Mouse (Mus musculus) hindbrain, embryonic 15.5 days (tissue): ENCODE data around the gene Fancd2. TPM values are rescaled to one million over a fixed set of nuclear protein-coding genes. Genes with fewer than 3 reads are reported as not detected.

Source experiments
- ATAC-seq: fragments of 200-750 bp; cut with Nextera tagmentation; 2 replicates; pipeline ENCODE4 v1.8.0; 2017; ENCODE audit warnings: low read depth, moderate number of reproducible peaks, moderate TSS enrichment; ENCODE audit not compliant: low FRiP score
- H3K27ac ChIP-seq: fragments of 300-500 bp; sonication (generic); replicated peaks from 2 replicates; pipeline ENCODE4 v1.5.1; 2015; ENCODE audit warnings: mild to moderate bottlenecking, inconsistent platforms
- H3K27me3 ChIP-seq: fragments of 300-500 bp; sonication (generic); 2 replicates; pipeline ENCODE4 v1.6.1; 2015; ENCODE audit warnings: control low read depth, inconsistent platforms
- H3K36me3 ChIP-seq: fragments of 300-500 bp; sonication (generic); 2 replicates; pipeline ENCODE4 v1.6.1; 2015; ENCODE audit warnings: control low read depth, inconsistent platforms
- H3K4me1 ChIP-seq: fragments of 300-500 bp; sonication (generic); replicated peaks from 2 replicates; pipeline ENCODE4 v1.6.1; 2015; ENCODE audit warnings: control low read depth, inconsistent platforms
- H3K4me2 ChIP-seq: fragments of 300-500 bp; sonication (generic); 2 replicates; pipeline ENCODE4 v1.6.1; 2015; ENCODE audit warnings: moderate library complexity, mild to moderate bottlenecking, inconsistent platforms
- H3K4me3 ChIP-seq: fragments of 300-500 bp; sonication (generic); 2 replicates; pipeline ENCODE4 v1.5.1; 2015; ENCODE audit warnings: mild to moderate bottlenecking, inconsistent platforms
- H3K9ac ChIP-seq: fragments of 300-500 bp; sonication (generic); 2 replicates; pipeline ENCODE4 v1.6.1; 2015; ENCODE audit warnings: inconsistent platforms
- H3K9me3 ChIP-seq: fragments of 300-500 bp; sonication (generic); 2 replicates; pipeline ENCODE4 v1.6.1; 2016; ENCODE audit warnings: control low read depth, inconsistent platforms
- WGBS: fragments of 180-500 bp; shearing (Covaris S2); methylation state at CpG from one replicate; pipeline ENCODE4 v1.1.7; 2015; 5-methylcytosine and 5-hydroxymethylcytosine counted together
- polyA plus RNA-seq: library from polyadenylated mRNA; unstranded; fragments of >200 nt; fragmentation: Nextera tagmentation; extraction: Ambion mirVana; gene quantifications from 2 replicates; pipeline ENCODE4 v1.2.1, GENCODE M21; 2015

The Fancd2 gene
- 2.0 and 2.6 TPM in 2 replicates for polyA plus RNA-seq

GRCm38 (mm10) chr6:113530932-113531839 is at the start of gene Fancd2, which contains the start of gene Emc3:
TSS of gene Fancd2 (plus strand) at chr6:113531682.
TSS of gene Emc3 (minus strand) at chr6:113531652.
- no peaks in the 10 kb centered on the region for H3K9me3 ChIP-seq
- H3K36me3 ChIP-seq = peaks cover 5% of the 10 kb centered on the region
- H3K27ac ChIP-seq = peak within 1 kb of the TSS; percentile 80
- peak within 1 kb of the TSS; percentile 72 for H3K4me2 ChIP-seq
- peaks cover 32% of the 10 kb centered on the region for H3K4me1 ChIP-seq
- H3K4me3 ChIP-seq = peak within 1 kb of the TSS; percentile 95
- no peaks in the 10 kb centered on the region for H3K27me3 ChIP-seq
- WGBS = under 1% methylated on average over 46 of the region's 47 CpGs
- peak within 1 kb of the TSS; percentile 72 for H3K9ac ChIP-seq
- ATAC-seq = peak; percentile 90

- Histone ChIP-seq H3K9ac (peak overlapping the region; percentile 71), H3K36me3 (no peaks in the 10 kb centered on the region), H3K4me3 (peak overlapping the region; percentile 66), H3K27ac (peak overlapping the region; percentile 94), H3K9me3 (no peaks in the 10 kb centered on the region), H3K4me2 (peak overlapping the region; percentile 90), H3K4me1 (peaks cover 45% of the 10 kb centered on the region), H3K27me3 (no peaks in the 10 kb centered on the region)
- under 1% methylated on average over 54 of the region's 65 CpGs for WGBS
- peak; percentile 9 for ATAC-seq
Measured at GRCm38 (mm10) chr6:113482477-113483099, 48.9 kb upstream of the Fancd2 start.

DNA sequence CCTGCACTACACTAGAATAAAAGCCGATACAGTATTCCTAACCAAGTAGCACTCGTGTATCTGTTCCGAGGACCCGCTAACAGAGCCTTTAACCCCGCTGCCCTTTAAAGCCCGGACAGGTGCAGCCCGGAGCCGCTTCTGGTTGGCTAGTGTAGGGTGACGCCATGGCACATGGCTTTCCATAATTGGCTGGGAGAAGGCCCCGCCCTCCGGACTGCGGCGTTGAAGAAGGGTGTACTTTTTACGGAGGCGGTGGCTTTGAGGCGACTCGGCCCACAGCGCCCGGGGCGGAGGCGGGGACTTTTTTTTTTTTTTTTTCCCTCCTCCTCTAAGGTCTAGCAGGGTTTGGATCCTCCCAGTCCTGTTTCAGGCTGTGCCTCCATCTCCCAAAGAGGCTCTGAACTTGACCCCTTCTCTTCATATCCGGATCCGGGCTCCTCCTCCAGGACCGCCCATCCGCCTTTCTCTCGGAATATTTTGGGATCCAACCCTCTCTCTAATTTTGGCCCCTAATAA is 48.3 kb upstream of the Fancd2 start, which contains the start of gene Creld1:
Gene Creld1, plus strand, starts transcription at position 198 of the 516 bp plus-strand sequence.
- Histone ChIP-seq H3K36me3 (peaks cover under 1% of the 10 kb centered on the region; the same call in 1 of the 2 replicates), H3K4me1 (peaks cover 45% of the 10 kb centered on the region), H3K4me2 (peak within 1 kb of the TSS; percentile 90), H3K27me3 (no peaks in the 10 kb centered on the region), H3K9me3 (no peaks in the 10 kb centered on the region), H3K4me3 (peak within 1 kb of the TSS; percentile 66), H3K27ac (peak within 1 kb of the TSS; percentile 94), H3K9ac (peak within 1 kb of the TSS; percentile 83)
- peak; percentile 96 for ATAC-seq
- WGBS = under 1% methylated on average over 26 of the region's 26 CpGs

DNA sequence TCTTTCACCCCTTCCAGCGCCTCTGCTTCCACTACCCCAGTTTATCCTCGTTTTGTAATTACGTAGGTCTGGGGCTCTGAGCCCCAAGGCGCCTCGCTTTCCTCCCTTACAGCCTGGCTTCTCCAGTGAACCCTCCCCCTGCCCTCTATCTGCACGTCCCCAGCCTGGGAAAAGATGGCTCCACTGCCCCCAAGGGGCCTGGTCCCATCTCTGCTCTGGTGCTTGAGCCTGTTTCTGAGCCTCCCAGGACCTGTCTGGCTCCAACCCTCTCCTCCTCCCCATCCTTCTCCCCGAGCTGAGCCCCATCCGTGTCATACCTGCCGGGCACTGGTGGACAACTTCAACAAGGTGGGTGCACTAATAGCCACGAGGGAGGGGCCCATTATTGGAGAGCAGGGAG is 47.8 kb upstream of the Fancd2 start:
- WGBS = 12% methylated on average over 10 of the region's 10 CpGs
- Histone ChIP-seq H3K9me3 (no peaks in the 10 kb centered on the region), H3K4me2 (peak overlapping the region; percentile 90), H3K9ac (peak overlapping the region; percentile 83), H3K4me1 (peaks cover 45% of the 10 kb centered on the region), H3K27ac (peak overlapping the region; percentile 94), H3K4me3 (peak overlapping the region; percentile 66), H3K27me3 (no peaks in the 10 kb centered on the region), H3K36me3 (peaks cover 7% of the 10 kb centered on the region; the same call in 1 of the 2 replicates)
- peak; percentile 55 for ATAC-seq

- Histone ChIP-seq H3K36me3 (peaks cover 32% of the 10 kb centered on the region), H3K4me3 (no peak overlapping the region), H3K9me3 (no peaks in the 10 kb centered on the region), H3K27me3 (no peaks in the 10 kb centered on the region), H3K27ac (no peak overlapping the region), H3K4me1 (peaks cover 35% of the 10 kb centered on the region), H3K9ac (no peak overlapping the region), H3K4me2 (no peak overlapping the region)
- no peak for ATAC-seq
- WGBS = 57% methylated on average over 7 of the region's 7 CpGs
Measured at GRCm38 (mm10) chr6:113487125-113487576, 44.3 kb upstream of the Fancd2 start.

DNA sequence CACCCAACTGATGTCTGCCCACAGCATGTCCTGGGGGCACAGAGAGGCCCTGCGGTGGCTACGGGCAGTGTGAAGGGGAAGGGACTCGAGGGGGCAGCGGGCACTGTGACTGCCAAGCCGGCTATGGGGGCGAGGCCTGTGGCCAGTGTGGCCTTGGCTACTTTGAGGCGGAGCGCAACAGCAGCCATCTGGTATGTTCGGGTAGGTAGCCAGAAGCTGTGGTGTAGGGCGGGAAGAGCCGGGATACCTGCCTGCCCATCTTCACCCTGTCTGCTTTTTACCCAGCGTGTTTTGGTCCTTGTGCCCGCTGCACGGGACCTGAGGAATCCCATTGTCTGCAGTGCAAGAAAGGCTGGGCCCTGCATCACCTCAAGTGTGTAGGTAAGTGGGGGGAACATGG is 42.1 kb upstream of the Fancd2 start:
- no peak overlapping the region for H3K27ac ChIP-seq
- no peak overlapping the region for H3K9ac ChIP-seq
- H3K27me3 ChIP-seq = no peaks in the 10 kb centered on the region
- no peak overlapping the region for H3K4me2 ChIP-seq
- WGBS = 94% methylated on average over 14 of the region's 14 CpGs
- H3K4me1 ChIP-seq = peaks cover 25% of the 10 kb centered on the region
- H3K4me3 ChIP-seq = no peak overlapping the region
- ATAC-seq = no peak
- peaks cover 40% of the 10 kb centered on the region for H3K36me3 ChIP-seq
- H3K9me3 ChIP-seq = no peaks in the 10 kb centered on the region

DNA sequence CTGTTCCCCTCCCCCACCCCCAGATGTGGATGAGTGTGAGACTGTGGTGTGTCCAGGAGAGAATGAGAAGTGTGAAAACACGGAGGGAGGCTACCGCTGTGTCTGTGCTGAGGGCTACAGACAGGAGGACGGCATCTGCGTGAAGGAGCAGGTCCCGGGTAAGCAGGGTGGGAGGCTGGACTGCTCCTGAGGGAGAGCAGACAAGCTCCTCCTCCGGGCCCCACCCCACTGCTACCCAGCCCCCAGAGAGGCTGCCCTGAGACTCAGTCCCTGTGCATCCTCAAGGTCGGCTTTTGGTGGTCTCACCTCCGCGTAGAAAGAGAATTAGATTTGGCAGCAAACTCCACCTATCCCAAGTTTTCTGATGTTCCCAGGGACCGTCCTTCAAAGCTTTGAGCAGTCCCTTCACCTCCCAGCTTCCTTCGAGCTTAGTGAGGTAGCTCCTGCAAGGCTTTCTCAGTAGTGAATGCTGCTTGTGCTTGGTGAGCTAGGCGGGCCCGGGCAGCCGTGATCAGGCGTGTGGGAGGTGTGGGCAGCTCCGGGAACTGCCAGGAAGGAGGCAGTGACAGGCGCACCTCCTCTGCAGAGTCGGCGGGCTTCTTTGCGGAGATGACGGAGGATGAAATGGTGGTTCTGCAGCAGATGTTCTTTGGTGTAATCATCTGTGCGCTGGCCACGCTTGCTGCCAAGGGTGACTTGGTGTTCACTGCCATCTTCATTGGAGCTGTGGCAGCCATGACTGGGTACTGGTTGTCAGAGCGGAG is 39.2 kb upstream of the Fancd2 start:
- Histone ChIP-seq H3K9ac (no peak overlapping the region), H3K4me2 (no peak overlapping the region), H3K36me3 (peaks cover 40% of the 10 kb centered on the region), H3K4me3 (no peak overlapping the region), H3K27me3 (0 out of 2 replicates have a peak, but pooled peaks cover 5% of the 10 kb centered on the region), H3K9me3 (no peaks in the 10 kb centered on the region), H3K27ac (no peak overlapping the region), H3K4me1 (peaks cover 19% of the 10 kb centered on the region)
- no peak for ATAC-seq
- WGBS = 82% methylated on average over 24 of the region's 24 CpGs

DNA sequence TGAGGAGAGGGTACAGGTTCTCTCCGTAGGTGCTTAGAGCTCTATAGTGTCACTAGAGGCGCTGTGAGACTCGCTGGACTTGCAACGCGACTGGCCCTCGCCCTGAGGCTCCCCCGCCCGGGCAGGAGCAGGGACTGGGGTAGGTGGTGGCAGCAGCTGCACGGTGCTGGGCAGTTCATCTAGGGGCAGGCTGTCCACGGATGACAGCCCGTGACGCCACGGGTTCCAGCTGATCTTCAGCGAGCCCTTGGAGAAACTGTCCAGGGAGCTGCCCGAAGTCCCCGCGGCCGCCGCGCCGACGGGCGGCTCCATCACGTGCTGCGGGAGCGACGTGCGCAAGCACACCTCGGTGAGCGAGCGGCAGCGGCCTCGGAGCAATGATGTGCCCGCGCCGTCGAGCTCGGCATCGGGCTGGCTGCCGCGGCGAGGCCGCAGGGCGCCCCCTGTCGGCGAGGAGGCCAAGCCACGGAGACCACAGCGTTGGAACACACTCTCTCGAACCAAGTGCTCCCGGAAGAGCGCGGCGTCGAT is 37.2 kb upstream of the Fancd2 start:
- peak; percentile 78 for ATAC-seq
- peak overlapping the region; percentile 33 for H3K4me3 ChIP-seq
- peaks cover 30% of the 10 kb centered on the region for H3K36me3 ChIP-seq
- under 1% methylated on average over 54 of the region's 54 CpGs for WGBS
- H3K4me1 ChIP-seq = peaks cover 15% of the 10 kb centered on the region
- H3K4me2 ChIP-seq = peak overlapping the region; percentile 55
- H3K9ac ChIP-seq = no peak overlapping the region
- no peaks in the 10 kb centered on the region for H3K9me3 ChIP-seq
- H3K27ac ChIP-seq = no peak overlapping the region; the same call in 1 of the 2 replicates
- H3K27me3 ChIP-seq = 0 out of 2 replicates have a peak, but pooled peaks cover 5% of the 10 kb centered on the region

DNA sequence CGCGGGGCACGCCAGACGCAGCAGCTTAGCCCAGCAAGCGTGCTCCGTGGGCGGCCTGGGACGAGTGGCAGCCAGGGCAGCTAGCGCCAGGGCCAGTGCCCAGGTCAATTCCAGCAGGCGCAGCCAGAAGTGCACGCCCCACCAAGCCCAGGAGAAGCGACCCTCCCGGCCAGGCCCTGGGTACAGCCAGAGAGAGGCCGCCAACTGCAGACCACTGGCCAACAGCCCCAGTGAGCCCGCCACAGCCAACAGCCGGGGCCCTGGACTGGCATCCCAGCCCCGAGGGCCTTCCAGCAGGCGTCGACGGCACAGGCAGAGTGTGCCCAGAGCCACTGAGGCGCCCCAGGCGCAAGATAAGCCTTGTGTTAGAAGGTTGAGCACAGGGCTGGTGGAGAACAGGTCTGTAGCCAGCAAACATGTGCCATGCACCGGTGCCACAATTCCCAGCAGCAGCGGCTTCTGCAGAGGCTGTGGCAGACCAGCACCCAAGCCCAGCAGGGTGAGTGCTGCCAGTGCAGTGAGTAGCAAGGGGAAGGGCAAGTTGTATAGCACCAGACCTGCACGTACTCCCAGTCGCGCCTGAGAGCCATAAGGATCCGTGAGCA is 36.3 kb upstream of the Fancd2 start:
- 55% methylated on average over 28 of the region's 28 CpGs for WGBS
- H3K4me3 ChIP-seq = peak overlapping the region; percentile 33; the same call in 1 of the 2 replicates

GRCm38 (mm10) chr6:113499346-113499745 is 32.1 kb upstream of the Fancd2 start:
- 81% methylated on average over 6 of the region's 6 CpGs for WGBS
- Histone ChIP-seq H3K4me2 (no peak overlapping the region), H3K4me1 (peaks cover 22% of the 10 kb centered on the region), H3K27me3 (0 out of 2 replicates have a peak, but pooled peaks cover 5% of the 10 kb centered on the region), H3K4me3 (no peak overlapping the region), H3K9ac (no peak overlapping the region), H3K27ac (no peak overlapping the region), H3K36me3 (no peaks in the 10 kb centered on the region), H3K9me3 (no peaks in the 10 kb centered on the region)
- no peak for ATAC-seq

More for the DNA sequence above, 36.3 kb upstream of the Fancd2 start:
- Histone ChIP-seq H3K9me3 (no peaks in the 10 kb centered on the region), H3K9ac (no peak overlapping the region), H3K4me2 (peak overlapping the region; percentile 55), H3K27ac (no peak overlapping the region), H3K36me3 (peaks cover 22% of the 10 kb centered on the region), H3K4me1 (peaks cover 15% of the 10 kb centered on the region), H3K27me3 (0 out of 2 replicates have a peak, but pooled peaks cover 5% of the 10 kb centered on the region)
- ATAC-seq = peak; percentile 17; the same call in 1 of the 2 replicates
